In genomic region chr11:19423841-19424815, GRCm38 (mm10) we compare ENCODE assay signal across 8 mouse cellular contexts.
DNase-seq lines count a peak whose midpoint lies in the region; ATAC-seq lines count a peak whose summit lies in the region.

No protein-coding gene starts in this region.

- 0 out of 2 replicates have a peak overlapping the region, but pooled peaks have one; percentile 8 for H3K4me3 ChIP-seq in neural tube, embryonic 15.5 days (replicated peaks)
- H3K4me3 ChIP-seq in forebrain, embryonic 12.5 days (replicated peaks): no peak overlapping the region

- H3K4me2 ChIP-seq in neural tube, embryonic 15.5 days: peak overlapping the region; percentile 44
- no peak overlapping the region for H3K4me2 ChIP-seq in forebrain, embryonic 12.5 days

- WGBS in neural tube, embryonic 15.5 days: 25% methylated on average over 20 of the region's 20 CpGs
- 80% methylated on average over 20 of the region's 20 CpGs for WGBS in forebrain, embryonic 12.5 days

- H3K27me3 ChIP-seq in neural tube, embryonic 15.5 days (replicated peaks): no peaks in the 10 kb centered on the region
- H3K27me3 ChIP-seq in forebrain, embryonic 12.5 days: peaks cover 7% of the 10 kb centered on the region; the same call in 1 of the 2 replicates

- no peak overlapping the region for H3K9ac ChIP-seq in neural tube, embryonic 15.5 days (replicated peaks)
- no peak overlapping the region for H3K9ac ChIP-seq in forebrain, embryonic 12.5 days

- no peak; the same call in 1 of the 2 replicates for ATAC-seq in neural tube, embryonic 15.5 days (ENCODE audit: low FRiP score)
- ATAC-seq in forebrain, embryonic 12.5 days (ENCODE audit: low FRiP score): no peak

- H3K9me3 ChIP-seq in neural tube, embryonic 15.5 days (replicated peaks): no peaks in the 10 kb centered on the region
- H3K9me3 ChIP-seq in forebrain, embryonic 12.5 days: no peaks in the 10 kb centered on the region

- H3K36me3 ChIP-seq in neural tube, embryonic 15.5 days: no peaks in the 10 kb centered on the region
- H3K36me3 ChIP-seq in forebrain, embryonic 12.5 days (replicated peaks): no peaks in the 10 kb centered on the region

- peak; percentile 1 for DNase-seq in adrenal gland, adult 8-10 months
- no peak for DNase-seq in adrenal gland, adult 18-20 months (ENCODE audit: low spot score in 2 of 2)
- peak; percentile 16 for DNase-seq in fibroblast of lung, adult 2 months (ENCODE audit: low read depth)
- peak; percentile 25 to 38 for DNase-seq in kidney, adult 8-10 months
- DNase-seq in left cerebral cortex, postnatal 36 days (ENCODE audit: low spot score in 2 of 2): peak; percentile 22 to 40
- DNase-seq in yolk sac, embryonic 10.5 days (ENCODE audit: low spot score): no peak

- peak overlapping the region; percentile 28; the same call in 1 of the 2 replicates for H3K27ac ChIP-seq in neural tube, embryonic 15.5 days (replicated peaks)
- no peak overlapping the region for H3K27ac ChIP-seq in forebrain, embryonic 12.5 days

- peaks cover 15% of the 10 kb centered on the region for H3K4me1 ChIP-seq in neural tube, embryonic 15.5 days
- H3K4me1 ChIP-seq in forebrain, embryonic 12.5 days: no peaks in the 10 kb centered on the region

- intact Hi-C loops in left cerebral cortex, postnatal 36 days (cut with DNase I): no loop called here

Comparison
In these comparisons a context has a peak if more than half of its experiments do, and no peak if none do; other contexts are left out.
1. DNase-seq: peak in adrenal gland, adult 8-10 months (single experiment), fibroblast of lung, adult 2 months (single experiment), kidney, adult 8-10 months (2 of 2) and left cerebral cortex, postnatal 36 days (2 of 2); none in adrenal gland, adult 18-20 months (0 of 2) and yolk sac, embryonic 10.5 days (single experiment).